Mouse (Mus musculus): ENCODE data around the gene Phpt1. TPM values are rescaled to one million over a fixed set of nuclear protein-coding genes. Genes with fewer than 3 reads are reported as not detected.

Phpt1 gene
- total RNA-seq, 4 experiments from 2014 or later = 62.8 to 69.7 (median 65.5) TPM

GRCm38 (mm10) chr2:25582466-25583119 lies 7.6 kb upstream of the Phpt1 start:
- no peak for DNase-seq (ENCODE audit: low spot score in 2 of 2)

- no peak for DNase-seq (ENCODE audit: low spot score in 2 of 2)
Observed at GRCm38 (mm10) chr2:25581901-25582301, 6.9 kb upstream of the Phpt1 start.

GRCm38 (mm10) chr2:25581294-25581864 lies 6.4 kb upstream of the Phpt1 start, which contains the start of gene Ajm1:
Gene Ajm1 (minus strand): TSS chr2:25581757.
- DNase-seq (ENCODE audit: low spot score in 2 of 2) = no peak

- no peak for DNase-seq (ENCODE audit: low spot score in 2 of 2)
Observed at GRCm38 (mm10) chr2:25580621-25581101, 5.6 kb upstream of the Phpt1 start.

- DNase-seq (ENCODE audit: low spot score in 2 of 2) = no peak
Observed at GRCm38 (mm10) chr2:25579737-25580460, 4.9 kb upstream of the Phpt1 start.

GRCm38 (mm10) chr2:25578796-25579736 lies 4.0 kb upstream of the Phpt1 start:
- no peak for DNase-seq (ENCODE audit: low spot score in 2 of 2)

- DNase-seq (ENCODE audit: low spot score in 2 of 2) = no peak
Observed at GRCm38 (mm10) chr2:25577951-25578795, 3.1 kb upstream of the Phpt1 start.

- no peak for DNase-seq (ENCODE audit: low spot score in 2 of 2)
Observed at GRCm38 (mm10) chr2:25576965-25577891, 2.2 kb upstream of the Phpt1 start.

- DNase-seq (ENCODE audit: low spot score in 2 of 2) = no peak
Observed at GRCm38 (mm10) chr2:25576028-25576850, 1.2 kb upstream of the Phpt1 start.

- DNase-seq (ENCODE audit: low spot score in 2 of 2) = no peak
Observed at GRCm38 (mm10) chr2:25575432-25576027, 506 bp upstream of the Phpt1 start.

GRCm38 (mm10) chr2:25574136-25574535 lies 888 bp downstream of the Phpt1 start:
- no peak for DNase-seq (ENCODE audit: low spot score in 2 of 2)

- no peak for DNase-seq (ENCODE audit: low spot score in 2 of 2)
Observed at GRCm38 (mm10) chr2:25573068-25573467, 2.0 kb downstream of the Phpt1 start.

- DNase-seq (ENCODE audit: low spot score in 2 of 2) = no peak
Observed at GRCm38 (mm10) chr2:25571221-25571620, 3.8 kb downstream of the Phpt1 start.

GRCm38 (mm10) chr2:25569323-25569722 lies 5.7 kb downstream of the Phpt1 start:
- no peak for DNase-seq (ENCODE audit: low spot score in 2 of 2)

GRCm38 (mm10) chr2:25568473-25569019 lies 6.5 kb downstream of the Phpt1 start:
- DNase-seq (ENCODE audit: low spot score in 2 of 2) = no peak

GRCm38 (mm10) chr2:25566558-25566957 lies 8.5 kb downstream of the Phpt1 start:
- no peak for DNase-seq (ENCODE audit: low spot score in 2 of 2)

GRCm38 (mm10) chr2:25565741-25566140 lies 9.3 kb downstream of the Phpt1 start:
- no peak for DNase-seq (ENCODE audit: low spot score in 2 of 2)

GRCm38 (mm10) chr2:25561946-25562345 lies 13.1 kb downstream of the Phpt1 start:
- DNase-seq (ENCODE audit: low spot score in 2 of 2) = no peak

Data from gastrocnemius, adult 8-10 months (tissue).